Mouse (Mus musculus): ENCODE results near the gene Pdcd11. TPM values are rescaled to one million over a fixed set of nuclear protein-coding genes. Genes with fewer than 3 reads are reported as not detected.

Gene Pdcd11
- polyA plus RNA-seq, 1 experiment from 2014 or later = 8.8 TPM

GRCm38 (mm10) chr19:47175472-47175871 lies 84.9 kb downstream of the Pdcd11 start:
- Histone ChIP-seq H3K4me1 (peaks cover 14% of the 10 kb centered on the region), H3K36me3 (no peaks in the 10 kb centered on the region), H3K9ac (no peak overlapping the region), H3K27ac (no peak overlapping the region), H3K4me3 (no peak overlapping the region), H3K9me3 (no peaks in the 10 kb centered on the region), H3K4me2 (no peak overlapping the region), H3K27me3 (peaks cover 18% of the 10 kb centered on the region)
- 75% methylated on average over 2 of the region's 2 CpGs for WGBS
- ATAC-seq (ENCODE audit: insufficient number of reproducible peaks, low FRiP score, low TSS enrichment, low read depth) = no peak

DNA sequence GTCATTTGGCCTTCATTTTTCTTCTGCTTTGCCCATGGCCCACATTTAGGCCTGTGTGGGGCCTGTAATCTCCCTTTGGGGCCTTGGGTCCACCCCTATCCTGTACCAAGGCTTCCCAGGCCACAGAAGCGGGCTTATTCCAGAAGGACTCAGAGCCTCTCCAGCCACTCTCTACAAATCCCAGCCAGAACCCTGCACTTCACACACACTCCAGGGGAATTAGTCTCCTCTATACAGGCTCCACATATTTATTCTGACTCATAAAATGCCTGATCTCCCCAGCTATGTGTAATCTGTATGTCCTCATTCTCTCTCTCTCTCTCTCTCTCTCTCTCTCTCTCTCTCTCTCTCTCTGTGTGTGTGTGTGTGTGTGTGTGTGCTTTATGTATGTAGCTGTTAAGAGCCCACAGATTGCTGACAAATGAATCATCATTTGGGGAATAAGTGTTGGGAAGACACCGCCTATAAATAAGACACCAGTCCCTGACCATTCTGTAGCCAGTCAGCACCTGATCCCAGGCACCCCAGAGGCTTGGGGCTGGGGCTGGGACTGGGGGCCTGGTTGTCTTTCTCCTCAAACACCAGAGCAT lies 86.4 kb downstream of the Pdcd11 start:
- Histone ChIP-seq H3K9me3 (no peaks in the 10 kb centered on the region), H3K27me3 (peaks cover 28% of the 10 kb centered on the region), H3K36me3 (no peaks in the 10 kb centered on the region), H3K27ac (no peak overlapping the region), H3K4me1 (peaks cover 14% of the 10 kb centered on the region), H3K4me3 (no peak overlapping the region), H3K4me2 (no peak overlapping the region), H3K9ac (no peak overlapping the region)
- WGBS = 84% methylated on average over 2 of the region's 2 CpGs
- ATAC-seq (ENCODE audit: insufficient number of reproducible peaks, low FRiP score, low TSS enrichment, low read depth) = no peak

DNA sequence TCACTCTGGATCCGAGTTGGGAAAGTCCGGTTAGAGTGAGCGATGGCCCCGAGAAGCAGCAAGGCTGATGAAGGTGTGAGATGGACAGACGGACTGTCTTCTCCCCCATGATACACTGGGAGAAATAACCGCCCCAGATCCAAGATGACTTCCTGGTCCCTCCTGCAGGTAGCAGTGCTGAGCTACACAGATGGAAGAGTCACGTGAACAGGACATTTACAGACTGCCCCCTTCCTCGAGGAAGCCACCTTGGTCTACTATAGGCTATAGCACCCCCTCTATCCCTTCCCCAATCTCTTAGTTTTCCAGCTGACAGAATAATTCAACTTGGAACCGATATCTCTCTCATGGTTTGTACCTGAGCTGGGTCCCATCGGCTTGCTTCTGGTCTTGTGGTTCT lies 87.4 kb downstream of the Pdcd11 start:
- H3K4me3 ChIP-seq = peak overlapping the region; percentile 69
- no peaks in the 10 kb centered on the region for H3K9me3 ChIP-seq
- peaks cover 14% of the 10 kb centered on the region for H3K4me1 ChIP-seq
- H3K4me2 ChIP-seq = peak overlapping the region; percentile 99
- H3K27ac ChIP-seq = no peak overlapping the region
- peaks cover 28% of the 10 kb centered on the region for H3K27me3 ChIP-seq
- WGBS = 21% methylated on average over 10 of the region's 10 CpGs
- no peak overlapping the region for H3K9ac ChIP-seq
- no peaks in the 10 kb centered on the region for H3K36me3 ChIP-seq
- no peak for ATAC-seq (ENCODE audit: insufficient number of reproducible peaks, low FRiP score, low TSS enrichment, low read depth)

GRCm38 (mm10) chr19:47178431-47179271 lies 88.1 kb downstream of the Pdcd11 start, which contains the start of gene Neurl1a:
Neurl1a (plus strand) TSS chr19:47178820.
- Histone ChIP-seq H3K4me2 (peak within 1 kb of the TSS; percentile 99), H3K4me1 (peaks cover 14% of the 10 kb centered on the region), H3K9ac (peak within 1 kb of the TSS; percentile 63), H3K36me3 (no peaks in the 10 kb centered on the region), H3K27ac (no peak within 1 kb of the TSS), H3K27me3 (peaks cover 28% of the 10 kb centered on the region), H3K9me3 (no peaks in the 10 kb centered on the region), H3K4me3 (peak within 1 kb of the TSS; percentile 69)
- under 1% methylated on average over 82 of the region's 98 CpGs for WGBS
- peak; percentile 74 for ATAC-seq (ENCODE audit: insufficient number of reproducible peaks, low FRiP score, low TSS enrichment, low read depth)

GRCm38 (mm10) chr19:47179272-47179809 lies 88.8 kb downstream of the Pdcd11 start:
- no peak for ATAC-seq (ENCODE audit: insufficient number of reproducible peaks, low FRiP score, low TSS enrichment, low read depth)
- Histone ChIP-seq H3K36me3 (no peaks in the 10 kb centered on the region), H3K4me2 (peak overlapping the region; percentile 99), H3K4me3 (peak overlapping the region; percentile 69), H3K9me3 (no peaks in the 10 kb centered on the region), H3K4me1 (peaks cover 14% of the 10 kb centered on the region), H3K9ac (peak overlapping the region; percentile 63), H3K27ac (no peak overlapping the region), H3K27me3 (peaks cover 28% of the 10 kb centered on the region)
- under 1% methylated on average over 42 of the region's 42 CpGs for WGBS

GRCm38 (mm10) chr19:47180011-47180410 lies 89.4 kb downstream of the Pdcd11 start:
- H3K4me3 ChIP-seq = peak overlapping the region; percentile 69; the same call in 1 of the 2 replicates
- WGBS = 19% methylated on average over 8 of the region's 8 CpGs
- H3K9me3 ChIP-seq = no peaks in the 10 kb centered on the region
- H3K4me1 ChIP-seq = peaks cover 14% of the 10 kb centered on the region
- peak overlapping the region; percentile 99 for H3K4me2 ChIP-seq
- no peak for ATAC-seq (ENCODE audit: insufficient number of reproducible peaks, low FRiP score, low TSS enrichment, low read depth)
- no peaks in the 10 kb centered on the region for H3K36me3 ChIP-seq
- peaks cover 28% of the 10 kb centered on the region for H3K27me3 ChIP-seq
- H3K27ac ChIP-seq = no peak overlapping the region
- no peak overlapping the region for H3K9ac ChIP-seq

Other genes starting within 250 kb of the Pdcd11 start
- gene Ina, start 76.1 kb upstream of the Pdcd11 start, polyA plus RNA-seq (2015; fragmentation: Nextera tagmentation; extraction: Ambion mirVana) = 0.56 and 0.68 TPM in 2 replicates
- gene Nt5c2, start 75.6 kb upstream of the Pdcd11 start, polyA plus RNA-seq (2015; fragmentation: Nextera tagmentation; extraction: Ambion mirVana) = 70.4 and 71.5 TPM in 2 replicates
- 11.0 and 14.0 TPM in 2 replicates for gene Pcgf6, start 39.9 kb upstream of the Pdcd11 start, polyA plus RNA-seq (2015; fragmentation: Nextera tagmentation; extraction: Ambion mirVana)
- gene Taf5, start 23.0 kb upstream of the Pdcd11 start, polyA plus RNA-seq (2015; fragmentation: Nextera tagmentation; extraction: Ambion mirVana) = 3.3 and 4.6 TPM in 2 replicates
- gene Usmg5, start 121 bp upstream of the Pdcd11 start, polyA plus RNA-seq (2015; fragmentation: Nextera tagmentation; extraction: Ambion mirVana) = 996 and 1,159 TPM in 2 replicates
- 13.0 and 13.6 TPM in 2 replicates for gene Calhm2, start 47.5 kb downstream of the Pdcd11 start, polyA plus RNA-seq (2015; fragmentation: Nextera tagmentation; extraction: Ambion mirVana)
- not detected in 2 replicates for gene Calhm1, start 53.5 kb downstream of the Pdcd11 start, polyA plus RNA-seq (2015; fragmentation: Nextera tagmentation; extraction: Ambion mirVana)
- gene Calhm3, start 67.0 kb downstream of the Pdcd11 start, polyA plus RNA-seq (2015; fragmentation: Nextera tagmentation; extraction: Ambion mirVana) = not detected in 2 replicates
- 6.2 and 8.2 TPM in 2 replicates for gene Neurl1a, start 88.1 kb downstream of the Pdcd11 start, polyA plus RNA-seq (2015; fragmentation: Nextera tagmentation; extraction: Ambion mirVana)